Mouse (Mus musculus) mouse trophoblast stem cell (cell line): ENCODE measurements around the gene Arpc4.

Source experiments
- in situ Hi-C, 2 experiments: fragments of 300-500 bp; cut with MseI, MboI; formaldehyde crosslinking; loops; 2 replicates in 1 of 2; 3 replicates in 1 of 2; pipeline ENCODE4 v1.15.1; 2025

Gene Arpc4

GRCm38 (mm10) chr6:113364518-113365135 is 13.3 kb upstream of the Arpc4 start:
- in situ Hi-C loops, result no loop called here

GRCm38 (mm10) chr6:113366639-113367038 is 11.3 kb upstream of the Arpc4 start:
- in situ Hi-C loops, result no loop called here

- in situ Hi-C loops, result no loop called here
Observed at GRCm38 (mm10) chr6:113367574-113367973, 10.3 kb upstream of the Arpc4 start.

GRCm38 (mm10) chr6:113368124-113368523 is 9.8 kb upstream of the Arpc4 start:
- in situ Hi-C loops, result no loop called here

GRCm38 (mm10) chr6:113368577-113368976 is 9.3 kb upstream of the Arpc4 start:
- in situ Hi-C loops, result no loop called here

GRCm38 (mm10) chr6:113370194-113370929 is 7.6 kb upstream of the Arpc4 start:
- in situ Hi-C loops, result no loop called here

GRCm38 (mm10) chr6:113373491-113373890 is 4.4 kb upstream of the Arpc4 start:
- in situ Hi-C loops, result no loop called here

- in situ Hi-C loops, result no loop called here
Observed at GRCm38 (mm10) chr6:113377172-113377495, 781 bp upstream of the Arpc4 start.

- in situ Hi-C loops, result no loop called here
Observed at GRCm38 (mm10) chr6:113379246-113379645, 1.3 kb downstream of the Arpc4 start.

- in situ Hi-C loops, result no loop called here
Observed at GRCm38 (mm10) chr6:113380480-113380879, 2.6 kb downstream of the Arpc4 start.

GRCm38 (mm10) chr6:113384351-113384927 is 6.5 kb downstream of the Arpc4 start:
- in situ Hi-C loops, result no loop called here

GRCm38 (mm10) chr6:113385160-113385714 is 7.3 kb downstream of the Arpc4 start:
- in situ Hi-C loops, result no loop called here

GRCm38 (mm10) chr6:113386025-113386424 is 8.1 kb downstream of the Arpc4 start:
- in situ Hi-C loops, result no loop called here

GRCm38 (mm10) chr6:113388960-113389359 is 11.0 kb downstream of the Arpc4 start, which contains the start of gene Ttll3:
Ttll3 (plus strand) TSS chr6:113389260.
- in situ Hi-C loops, result no loop called here

- in situ Hi-C loops, result no loop called here
Observed at GRCm38 (mm10) chr6:113390715-113391114, 12.8 kb downstream of the Arpc4 start.

GRCm38 (mm10) chr6:113392015-113392386 is 14.1 kb downstream of the Arpc4 start:
- in situ Hi-C loops, result no loop called here

GRCm38 (mm10) chr6:113392387-113393071 is 14.6 kb downstream of the Arpc4 start:
- in situ Hi-C loops, result no loop called here

- in situ Hi-C loops, result no loop called here
Observed at GRCm38 (mm10) chr6:113393951-113394350, 16.0 kb downstream of the Arpc4 start.

GRCm38 (mm10) chr6:113394811-113395210 is 16.9 kb downstream of the Arpc4 start:
- in situ Hi-C loops, result no loop called here

GRCm38 (mm10) chr6:113395501-113395900 is 17.6 kb downstream of the Arpc4 start:
- in situ Hi-C loops, result no loop called here

GRCm38 (mm10) chr6:113396270-113397030 is 18.5 kb downstream of the Arpc4 start:
- in situ Hi-C loops, result no loop called here
